Mouse (Mus musculus) embryo, embryonic 11.5 days (tissue): ENCODE results near the gene Pyy.
A peak's percentile ranks its signal among the peaks of the same experiment; 100 is the strongest.

Experiments used
- DNase-seq: peaks from one replicate; pipeline ENCODE4 v3.0.0-alpha.2; 2012; ENCODE audit warnings: low read depth, low spot score

Gene Pyy

GRCm38 (mm10) chr11:102095676-102096075 lies 12.0 kb downstream of the Pyy start:
- DNase-seq = no peak

DNA sequence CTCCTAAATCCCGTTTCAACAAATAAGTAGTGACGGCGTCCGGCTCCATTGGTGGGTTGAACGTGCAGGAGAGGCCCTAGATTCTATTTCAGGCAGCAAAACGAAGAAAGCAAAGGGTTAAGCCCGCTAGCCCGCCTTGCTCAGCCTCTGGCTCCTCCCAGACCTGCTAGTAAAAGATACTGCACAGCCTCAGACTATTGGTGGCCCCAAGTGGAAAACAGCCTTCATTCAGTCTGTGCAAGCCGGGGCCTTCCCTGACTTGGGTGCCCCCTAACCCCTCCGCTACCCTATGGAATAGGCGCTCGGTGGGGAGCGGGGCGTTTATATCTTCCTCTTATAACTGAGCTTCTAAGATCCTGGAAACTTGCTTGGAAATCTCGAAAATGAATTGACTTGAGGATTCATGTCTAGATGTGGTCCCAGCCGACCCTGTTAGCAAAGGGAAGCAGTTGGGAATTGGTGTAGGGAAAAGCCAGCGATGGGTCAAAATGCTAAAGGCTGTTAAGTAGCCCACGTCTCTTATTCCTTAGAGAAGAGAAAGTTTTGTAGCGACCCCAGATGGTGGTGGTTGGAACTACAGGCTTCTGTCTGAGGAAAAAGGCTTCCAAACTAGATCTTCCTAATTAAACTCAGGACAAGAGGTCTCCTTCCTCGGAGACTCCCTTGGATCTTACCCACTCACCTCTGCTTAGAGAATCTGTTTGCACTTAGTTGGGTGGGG lies 18.4 kb downstream of the Pyy start:
- DNase-seq = peak; percentile 68

- peak; percentile 77 for DNase-seq
Measured at GRCm38 (mm10) chr11:102087931-102088898, 19.4 kb downstream of the Pyy start, which contains the start of gene Mpp2. Mpp2 (minus strand) TSS chr11:102088515.

DNA sequence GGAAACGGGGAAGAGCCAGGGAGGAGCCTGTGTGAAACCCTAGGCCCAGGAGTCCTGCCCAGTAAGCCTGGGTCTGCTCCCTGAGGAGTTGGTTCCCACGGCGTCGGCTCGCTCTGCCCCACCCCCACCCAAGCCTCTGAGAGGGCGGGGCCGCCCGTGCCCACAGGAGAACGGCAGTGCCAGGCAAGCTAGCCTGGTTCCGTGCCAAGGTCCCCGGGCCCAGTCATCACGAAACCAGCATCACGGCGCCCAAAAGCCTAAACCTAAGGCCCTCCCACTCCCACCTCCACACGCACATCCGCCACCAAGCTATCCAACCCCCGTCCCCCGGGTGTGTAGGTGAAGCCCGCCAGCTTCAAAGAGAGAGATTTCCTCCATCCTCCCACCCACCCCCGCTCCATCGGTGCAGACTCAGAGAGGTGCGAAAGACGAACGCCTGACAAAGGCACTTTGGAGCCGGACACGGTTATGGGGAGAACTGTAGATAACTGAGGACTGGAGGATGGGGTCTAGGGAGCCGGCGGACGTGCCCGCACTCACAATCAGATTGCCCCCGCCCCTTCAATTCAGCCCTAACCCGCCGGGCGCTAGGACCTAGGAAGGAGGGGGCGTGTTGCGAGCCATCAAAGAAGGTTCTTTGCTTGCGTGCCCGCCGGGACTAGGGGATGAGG lies 20.4 kb downstream of the Pyy start:
- peak; percentile 82 for DNase-seq

DNA sequence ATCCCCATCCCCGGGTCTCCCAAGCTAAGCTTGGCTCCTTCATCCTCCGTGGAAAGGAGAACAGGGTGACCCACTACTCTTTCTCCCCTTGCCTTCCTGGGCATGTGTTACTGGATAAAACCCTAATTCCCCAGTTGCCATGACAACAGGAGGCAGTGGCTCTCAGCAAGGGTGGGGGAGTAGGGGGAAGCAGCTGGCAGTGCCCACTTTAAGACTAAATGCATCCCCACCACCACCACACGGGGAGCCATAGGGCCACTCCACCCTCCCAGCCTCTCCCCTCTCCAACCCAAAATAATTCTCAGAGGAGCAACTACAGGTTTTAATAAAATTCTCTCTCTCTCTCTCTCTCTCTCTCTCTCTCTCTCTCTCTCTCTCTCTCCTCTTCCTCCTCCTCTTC lies 21.3 kb downstream of the Pyy start:
- no peak for DNase-seq

GRCm38 (mm10) chr11:102084159-102084558 lies 23.5 kb downstream of the Pyy start:
- DNase-seq = no peak

- DNase-seq = no peak
Measured at GRCm38 (mm10) chr11:102083193-102083592, 24.4 kb downstream of the Pyy start.

GRCm38 (mm10) chr11:102082322-102082721 lies 25.3 kb downstream of the Pyy start:
- DNase-seq = no peak

DNA sequence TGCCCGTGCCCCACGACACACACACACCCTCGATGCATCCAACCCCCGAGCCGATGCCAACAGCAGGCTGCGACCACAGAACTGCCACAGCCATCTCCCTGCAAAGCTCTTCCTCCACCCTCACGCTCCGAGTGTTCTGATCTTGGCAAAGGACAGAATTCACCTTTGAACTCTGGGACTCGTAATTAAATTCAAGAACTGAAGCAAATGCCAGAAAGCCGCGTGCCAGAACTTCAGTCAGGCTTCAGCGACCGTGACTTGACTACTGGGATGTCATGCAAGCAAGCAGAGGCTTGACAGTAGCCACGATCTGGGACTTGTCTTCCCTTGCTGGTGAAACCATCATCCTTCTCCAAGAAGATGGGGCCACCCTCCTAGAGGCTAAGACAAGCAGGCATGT lies 33.9 kb downstream of the Pyy start:
- no peak for DNase-seq

DNA sequence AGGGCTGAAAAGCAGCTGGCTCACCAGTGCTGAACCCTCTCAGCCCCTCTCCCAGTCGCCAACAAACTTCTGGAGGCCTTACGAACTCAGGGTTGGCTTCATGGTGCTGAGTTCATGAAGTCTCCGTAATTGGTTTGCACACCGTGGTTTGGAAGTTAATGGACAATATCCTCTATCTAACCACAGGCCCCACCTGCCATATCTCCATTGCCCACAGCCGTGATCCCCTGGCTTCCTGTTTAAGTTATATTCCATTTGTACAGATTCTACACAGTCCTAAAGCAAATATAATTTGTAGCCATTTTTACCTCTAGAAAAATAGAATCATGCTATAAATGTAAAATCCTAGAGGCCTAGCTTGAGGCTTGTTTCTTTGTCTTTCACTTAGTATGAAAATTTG lies 34.9 kb downstream of the Pyy start:
- DNase-seq = no peak

DNA sequence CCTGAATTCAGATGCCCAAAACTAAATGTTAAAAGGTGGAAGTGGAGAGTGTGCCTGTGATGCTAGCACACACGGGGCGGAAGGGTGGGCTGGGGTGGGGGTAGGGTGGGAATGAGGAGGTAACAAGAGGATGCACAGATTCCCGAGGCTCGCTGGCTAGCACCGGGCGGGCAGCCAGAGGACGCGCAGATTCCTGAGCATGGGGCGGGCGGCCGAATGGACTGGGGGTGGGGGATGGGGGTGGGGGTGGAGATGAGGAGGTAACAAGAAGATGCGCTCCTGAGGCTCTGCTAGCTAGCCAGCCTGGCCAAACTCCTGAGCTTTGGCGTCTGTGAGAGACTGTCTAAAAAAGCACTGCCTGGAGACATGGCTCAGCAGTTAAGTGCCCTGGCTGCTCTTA lies 37.2 kb downstream of the Pyy start:
- no peak for DNase-seq

GRCm38 (mm10) chr11:102069633-102070032 lies 38.0 kb downstream of the Pyy start:
- no peak for DNase-seq

GRCm38 (mm10) chr11:102068969-102069368 lies 38.7 kb downstream of the Pyy start:
- no peak for DNase-seq

- no peak for DNase-seq
Measured at GRCm38 (mm10) chr11:102063076-102063475, 44.6 kb downstream of the Pyy start.

GRCm38 (mm10) chr11:102061941-102062473 lies 45.6 kb downstream of the Pyy start:
- no peak for DNase-seq

- peak; percentile 72 for DNase-seq
Measured at GRCm38 (mm10) chr11:102061236-102061940, 46.2 kb downstream of the Pyy start.
